Mouse (Mus musculus): ENCODE measurements around the gene Fam71a.
"Not testable (repeated sequence)": the region's sequence is repeated elsewhere in the genome, so short reads cannot be mapped to it uniquely, and the experiment has no call there.

Fam71a gene

DNA sequence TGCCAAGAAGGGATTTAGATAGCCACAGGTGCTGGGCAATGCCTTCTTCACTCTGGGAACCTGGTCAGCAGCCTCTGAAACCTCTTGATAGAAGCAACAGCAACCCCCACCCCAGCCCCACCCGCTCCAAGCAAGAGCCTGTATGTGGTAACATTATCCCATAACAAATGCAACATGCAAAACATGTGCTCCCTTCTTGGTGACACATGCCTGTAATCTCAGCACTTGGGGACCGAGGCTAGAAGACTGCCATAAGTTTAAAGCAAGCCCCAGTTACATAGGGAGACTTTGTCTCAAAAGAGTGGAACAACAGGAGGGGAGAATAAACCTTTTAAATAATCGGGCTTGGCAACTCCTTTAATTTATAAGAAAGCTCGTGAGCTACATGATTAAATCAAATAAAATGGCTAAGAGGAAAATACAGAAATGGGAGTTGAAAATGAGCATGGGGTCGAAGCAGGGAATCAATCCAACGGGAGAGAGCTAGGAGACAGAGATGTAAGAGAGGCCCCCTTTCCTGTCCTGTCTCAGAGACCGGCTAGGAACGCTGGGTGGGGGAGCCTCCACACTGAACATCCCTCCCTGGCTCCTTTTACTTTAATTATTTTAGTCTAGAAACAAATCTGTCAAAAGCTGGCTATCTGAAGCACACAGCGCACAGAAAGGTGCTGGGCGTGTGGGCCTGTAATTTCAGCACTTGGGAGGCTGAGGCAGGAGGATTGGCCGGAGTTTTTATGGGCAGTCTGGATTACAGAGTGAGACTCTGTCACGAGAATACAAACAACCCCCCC is 17.0 kb upstream of the Fam71a start:
- DNase-seq, result no peak

DNA sequence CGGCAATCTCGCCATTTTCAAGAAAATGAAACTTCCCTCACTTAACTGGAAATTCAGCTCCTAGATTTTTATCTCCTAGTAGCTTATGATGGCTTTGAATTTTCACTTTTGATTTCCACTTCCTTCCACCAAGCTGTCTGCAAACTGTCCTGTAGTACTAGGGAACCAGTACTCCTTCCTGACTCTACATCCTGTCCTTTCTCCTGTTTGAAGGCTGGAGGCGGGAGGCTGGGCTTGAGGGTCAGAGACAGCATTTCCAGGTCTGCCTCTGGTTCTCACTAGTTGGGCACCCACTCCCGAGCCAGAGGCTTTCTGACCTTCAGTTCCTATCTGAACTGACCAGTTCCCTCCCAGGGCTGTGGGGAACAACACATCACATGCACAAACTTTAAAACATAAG is 15.8 kb upstream of the Fam71a start:
- no peak for DNase-seq

DNA sequence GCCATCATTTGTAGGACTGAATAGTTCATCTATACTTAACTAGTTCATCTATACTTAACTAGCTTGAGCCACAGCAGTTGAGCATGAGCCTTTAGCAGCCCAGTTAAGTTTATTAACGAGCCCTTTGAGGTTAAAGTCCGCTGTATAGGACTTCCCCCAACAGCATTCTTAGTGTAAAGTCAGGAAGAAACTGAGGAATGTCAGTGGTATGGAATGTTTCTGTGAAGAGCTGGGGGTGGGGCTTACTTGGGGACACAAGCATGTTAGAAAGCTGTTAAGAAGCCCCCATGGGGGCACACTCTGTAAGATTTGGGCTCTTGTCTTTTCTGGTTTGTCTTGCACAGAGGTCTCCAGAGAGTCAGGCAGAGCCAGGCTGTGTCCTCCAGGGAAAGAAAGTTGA is 15.2 kb upstream of the Fam71a start:
- no peak for DNase-seq

DNA sequence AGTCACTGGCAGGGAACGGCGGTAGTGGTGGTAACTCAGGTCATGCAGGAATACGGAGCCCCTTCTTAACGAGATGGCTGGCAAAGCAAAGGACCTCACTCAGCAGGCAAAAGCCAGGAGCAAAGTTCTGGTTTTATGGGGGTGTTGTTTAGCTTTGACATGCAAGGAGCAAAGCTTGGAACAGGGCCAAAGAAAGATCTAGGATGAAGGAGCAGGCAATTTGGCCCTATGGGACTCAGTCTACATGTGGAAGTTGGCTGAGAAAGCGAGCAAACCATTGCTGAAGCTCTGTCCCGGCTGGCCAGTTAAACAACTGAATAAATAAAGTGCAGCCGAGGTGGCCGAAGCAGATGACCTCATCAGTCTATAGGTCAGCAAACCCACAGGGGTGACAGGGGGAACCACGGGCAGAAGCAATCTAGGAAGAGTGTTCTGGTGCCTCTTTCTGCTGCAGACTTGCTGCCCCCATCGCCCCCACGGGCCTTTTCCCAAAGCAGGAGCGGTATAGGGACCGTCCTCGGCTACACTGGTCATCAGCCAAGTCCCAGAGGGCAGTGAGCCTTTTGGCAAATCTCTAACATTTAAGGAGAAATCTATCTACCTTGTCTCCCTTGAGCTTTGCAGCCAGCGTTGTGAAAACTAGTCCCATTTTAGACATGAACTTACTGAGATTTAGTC is 14.0 kb upstream of the Fam71a start:
- DNase-seq, result no peak

DNA sequence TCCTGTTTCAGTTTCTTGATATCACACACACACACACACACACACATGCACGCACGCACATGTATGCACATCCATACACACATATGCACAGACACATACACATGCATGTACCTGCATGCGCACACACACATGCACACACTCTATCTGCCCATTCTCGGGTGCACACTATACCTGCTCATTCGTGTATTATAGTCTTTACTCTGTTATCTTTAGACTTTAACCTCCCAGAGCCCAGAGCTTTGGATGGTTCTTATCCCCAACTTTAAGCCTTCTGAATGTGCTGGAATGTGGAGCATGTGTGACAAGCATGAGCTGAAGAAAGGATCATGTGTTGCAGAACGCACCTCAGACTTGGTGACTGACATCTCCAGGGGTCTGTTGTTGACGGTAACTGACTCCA is 12.3 kb upstream of the Fam71a start:
- no peak for DNase-seq

DNA sequence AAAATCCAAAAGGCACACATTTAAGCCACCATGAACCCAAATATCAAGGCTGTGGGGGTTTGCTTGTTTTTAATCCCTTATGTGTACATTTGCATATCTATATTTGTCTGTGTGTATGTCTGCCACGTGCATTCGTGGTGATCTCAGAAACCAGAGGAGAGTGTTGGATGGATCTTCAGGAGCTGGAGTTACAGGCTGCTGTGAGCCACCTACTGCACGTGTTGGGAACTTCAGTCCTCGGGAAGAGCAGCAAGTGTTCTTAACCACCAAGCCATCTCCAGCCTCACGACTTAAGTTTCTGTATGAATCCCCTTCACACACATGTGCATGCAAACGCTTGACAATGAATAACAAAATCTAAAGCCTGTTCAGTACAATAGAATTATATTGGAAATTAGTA is 7.9 kb upstream of the Fam71a start:
- DNase-seq, result no peak

DNA sequence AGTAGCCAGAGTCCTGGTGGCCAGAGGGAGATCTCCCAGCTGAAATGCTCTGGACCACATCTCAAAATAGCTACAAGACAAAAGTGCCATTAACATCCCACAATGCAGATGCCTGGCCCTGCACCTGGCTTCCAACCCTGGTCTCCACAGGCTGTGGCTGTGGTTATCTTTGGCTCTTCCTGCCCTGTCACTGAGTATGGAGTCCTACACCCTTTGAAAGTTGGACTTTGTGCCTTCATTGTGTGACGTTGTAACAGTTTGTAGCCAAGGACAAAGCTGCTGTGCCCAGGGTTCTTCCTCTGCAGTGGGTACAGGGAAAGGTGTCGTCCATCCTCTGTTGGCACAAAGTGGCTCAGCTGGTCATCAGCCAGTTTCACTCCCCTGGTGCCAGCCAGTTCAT is 5.8 kb upstream of the Fam71a start:
- DNase-seq, result no peak

DNA sequence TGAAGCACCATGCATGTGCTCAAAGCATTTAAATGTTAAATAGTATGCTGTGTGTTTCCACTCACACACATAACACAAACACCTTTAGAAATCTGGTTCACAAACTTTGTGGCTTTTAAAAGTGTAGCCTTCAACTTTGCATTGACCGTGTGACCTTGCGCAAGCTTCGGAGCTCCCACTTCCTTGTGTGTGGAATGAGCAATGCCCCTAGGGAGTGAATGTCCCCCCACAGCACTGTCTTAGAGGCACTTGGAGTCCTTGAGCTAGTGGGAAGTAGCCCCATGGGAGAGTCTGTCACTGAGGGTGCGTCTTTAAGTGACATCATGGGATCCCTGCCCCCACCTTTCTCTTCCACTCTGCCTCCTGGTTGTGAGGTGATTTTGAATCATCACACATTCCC is 1.6 kb upstream of the Fam71a start:
- no peak for DNase-seq

DNA sequence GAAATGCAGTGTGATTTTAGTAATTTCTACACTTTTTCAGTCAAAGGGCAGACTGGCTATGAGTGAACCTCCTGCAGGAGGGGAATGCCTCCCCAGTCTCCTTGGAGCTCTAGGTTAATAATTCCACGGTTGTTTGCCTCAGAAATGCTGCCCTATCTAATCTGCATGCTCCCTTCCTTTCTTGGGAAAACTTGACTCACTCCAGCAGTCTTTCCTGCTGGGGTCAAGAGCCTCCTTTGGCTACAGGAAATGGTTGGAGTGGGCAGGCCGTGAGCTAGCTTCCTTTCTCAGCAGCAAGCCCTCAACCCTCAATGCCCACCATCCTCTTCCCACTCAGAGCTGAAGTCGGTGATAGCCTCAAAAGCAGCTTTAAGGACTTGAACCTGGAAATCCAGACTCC is 10.3 kb downstream of the Fam71a start:
- DNase-seq, result no peak

DNA sequence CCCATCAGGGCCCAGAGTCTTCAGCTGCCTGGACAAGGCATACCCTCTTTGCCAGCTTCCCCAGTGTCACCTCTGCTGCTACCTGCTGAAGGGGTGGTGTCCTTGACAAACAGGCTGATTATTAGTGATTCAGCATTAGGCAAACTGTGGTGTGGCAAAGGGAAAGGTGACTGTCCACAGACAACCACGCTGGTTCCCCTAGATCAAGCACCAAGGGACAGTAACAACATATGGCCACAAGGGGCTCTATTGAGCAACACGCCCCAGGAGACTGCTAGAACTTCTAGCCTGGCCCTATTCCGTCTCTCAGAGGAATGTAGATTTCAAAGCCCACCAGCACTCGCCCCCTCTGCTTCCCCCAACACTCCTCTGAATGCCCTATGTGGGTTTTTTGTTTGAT is 11.6 kb downstream of the Fam71a start:
- DNase-seq, result peak; percentile 54

DNA sequence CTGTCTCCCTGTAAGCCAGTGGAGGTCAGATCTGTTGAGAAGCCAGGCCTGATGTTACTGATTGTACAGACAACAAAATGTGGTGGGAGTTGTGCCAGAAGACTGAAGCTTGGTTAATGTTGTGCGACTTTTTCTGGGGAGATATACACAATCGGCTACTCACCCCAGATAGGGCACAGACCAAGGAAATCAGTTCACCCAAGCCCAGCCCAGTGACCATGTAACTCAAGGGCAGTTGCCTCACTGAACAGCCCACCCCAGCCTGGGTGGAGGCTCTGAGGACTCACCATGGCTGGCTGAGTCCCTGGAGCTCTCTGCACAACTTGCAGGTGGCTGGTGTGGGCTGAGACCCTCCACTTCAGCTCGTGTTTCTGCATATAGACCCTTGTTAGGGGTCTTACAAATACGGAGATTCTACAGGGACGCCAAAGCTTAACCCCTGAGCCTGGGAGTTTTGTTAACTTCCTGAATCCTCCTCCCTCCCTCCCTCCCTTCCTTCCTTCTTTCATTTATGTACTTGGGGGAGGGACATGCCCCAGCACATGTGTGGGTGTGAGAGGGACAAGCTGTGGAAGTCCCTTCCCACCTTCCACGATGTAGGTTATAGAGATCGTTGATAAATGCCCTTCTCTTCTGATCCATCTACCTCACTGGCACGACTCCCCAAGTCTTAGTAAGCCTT is 13.6 kb downstream of the Fam71a start:
- DNase-seq, result no peak

DNA sequence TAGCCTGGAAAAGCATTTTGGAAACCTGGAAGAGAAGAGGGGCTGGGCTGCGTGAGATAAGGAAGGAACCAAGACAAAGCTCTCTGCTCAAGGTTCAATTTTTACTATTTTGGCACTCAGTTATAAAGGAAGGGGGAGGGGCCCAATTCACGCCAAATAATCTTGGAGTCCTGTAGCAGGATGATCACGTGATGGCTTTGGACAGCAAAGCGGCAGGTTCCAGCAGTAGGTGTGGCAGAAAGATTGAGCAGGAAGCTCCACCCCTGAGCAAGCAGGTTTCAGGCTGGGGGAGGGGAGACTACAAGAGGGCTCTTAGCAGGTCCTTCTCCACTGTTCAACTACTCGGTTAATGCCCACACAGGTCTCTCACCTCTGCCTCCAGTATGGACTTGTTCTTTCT is 15.1 kb downstream of the Fam71a start:
- DNase-seq, result not testable (repeated sequence)

DNA sequence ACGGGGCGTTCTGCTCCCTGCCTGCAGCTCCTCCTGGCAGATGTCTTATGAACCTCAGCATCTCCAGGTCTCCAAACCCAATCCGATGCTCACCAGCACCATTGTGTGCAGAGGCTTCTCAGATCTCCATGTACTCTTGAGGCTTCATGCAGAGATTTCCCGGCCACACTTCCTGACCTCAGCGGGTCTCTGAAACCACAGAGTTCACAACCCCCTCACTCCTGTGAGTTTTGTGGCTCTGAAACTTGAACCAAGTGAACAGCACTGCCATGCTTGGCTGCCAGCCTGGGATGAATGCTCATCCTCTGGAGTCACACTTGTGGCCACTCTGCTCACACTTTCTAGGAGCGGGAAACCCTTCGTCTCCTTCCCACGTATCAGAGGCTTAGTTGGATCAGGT is 23.6 kb downstream of the Fam71a start:
- DNase-seq, result no peak

DNA sequence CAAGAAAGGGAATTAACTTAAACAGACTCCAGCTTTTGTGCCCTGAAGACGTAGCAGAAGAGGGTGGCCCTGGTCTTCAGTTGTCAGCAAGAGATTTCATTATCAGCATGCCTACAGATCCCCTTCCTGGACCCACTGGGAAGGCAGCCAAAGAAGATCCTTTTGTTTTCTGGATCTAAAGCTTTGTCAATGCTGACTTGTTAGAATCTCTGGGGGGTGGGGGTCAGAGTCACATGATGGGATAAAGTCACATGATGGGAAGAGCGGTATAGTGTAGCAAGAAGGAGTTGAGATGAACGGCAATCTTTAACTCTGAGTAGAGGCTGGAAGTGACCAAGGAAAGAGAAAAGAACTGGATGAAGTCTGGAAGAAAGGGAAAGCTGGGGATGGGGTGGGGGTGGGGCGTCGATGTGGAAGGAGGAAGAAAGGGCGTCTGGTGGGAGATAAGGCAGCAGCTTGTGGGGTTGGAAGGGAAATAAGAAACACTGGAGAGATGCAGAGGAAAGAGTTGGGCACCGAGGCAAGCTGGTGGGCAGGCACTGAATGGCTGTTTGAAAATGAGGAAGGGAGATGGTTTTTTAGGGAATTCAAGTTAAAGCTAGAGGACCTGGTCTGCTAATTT is 25.6 kb downstream of the Fam71a start:
- DNase-seq, result no peak

DNA sequence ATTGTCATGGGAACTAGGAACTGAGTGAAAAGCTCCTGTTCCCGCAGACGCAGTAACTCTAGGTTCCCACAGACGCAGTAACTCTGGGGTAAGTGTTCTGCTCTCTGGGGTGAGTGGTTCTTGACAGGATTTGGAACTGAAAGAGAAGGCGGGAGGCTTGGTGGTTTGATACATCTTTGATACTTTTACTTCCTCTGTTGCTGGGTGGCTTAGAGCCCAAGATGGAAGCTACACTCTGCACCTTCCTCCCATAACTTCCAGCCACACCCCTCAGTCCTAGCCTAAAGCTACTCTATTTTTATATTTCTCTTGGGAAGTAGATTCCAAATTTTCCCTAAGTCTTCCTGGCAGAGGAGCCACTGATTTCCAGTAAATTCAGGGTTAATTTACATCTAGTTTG is 26.2 kb downstream of the Fam71a start:
- DNase-seq, result no peak

DNA sequence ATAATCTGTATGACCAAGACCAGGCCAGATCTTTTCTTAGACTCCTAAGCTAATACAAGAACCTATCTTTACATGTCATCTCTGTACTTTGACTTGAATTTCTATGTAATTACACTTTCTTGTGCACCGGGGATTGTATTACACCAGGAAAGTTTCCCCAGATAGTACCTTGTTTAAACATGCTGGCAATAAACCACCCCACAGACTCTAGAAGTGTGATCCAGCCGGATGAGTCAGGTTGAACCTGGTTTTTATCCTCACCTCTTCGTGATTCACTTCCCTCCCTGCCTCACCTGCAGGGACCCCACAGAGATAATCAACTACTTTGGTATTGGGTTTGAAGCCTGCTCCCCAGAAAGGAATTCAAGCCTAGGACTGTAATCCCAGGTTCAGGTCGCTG is 29.2 kb downstream of the Fam71a start:
- no peak for DNase-seq

DNA sequence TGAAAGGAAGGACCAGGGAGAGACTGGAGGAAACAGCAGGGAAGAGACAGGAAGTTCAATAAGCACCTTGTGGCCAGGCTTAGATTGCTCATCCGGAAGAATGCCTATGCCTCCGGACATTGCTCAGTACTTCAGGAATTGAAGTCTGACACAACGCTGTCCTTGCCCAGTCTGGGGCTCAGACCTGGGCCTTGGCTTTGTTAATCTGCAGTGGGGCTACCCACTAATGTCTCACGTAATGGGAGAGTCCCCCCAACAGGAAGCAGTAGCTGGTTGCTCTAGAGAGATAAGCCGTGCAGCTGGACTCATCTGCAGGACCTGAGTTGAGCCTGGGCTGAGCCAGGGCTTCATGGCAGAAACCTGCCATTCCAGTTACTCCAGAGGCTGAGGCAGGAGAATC is 31.7 kb downstream of the Fam71a start:
- no peak for DNase-seq

DNA sequence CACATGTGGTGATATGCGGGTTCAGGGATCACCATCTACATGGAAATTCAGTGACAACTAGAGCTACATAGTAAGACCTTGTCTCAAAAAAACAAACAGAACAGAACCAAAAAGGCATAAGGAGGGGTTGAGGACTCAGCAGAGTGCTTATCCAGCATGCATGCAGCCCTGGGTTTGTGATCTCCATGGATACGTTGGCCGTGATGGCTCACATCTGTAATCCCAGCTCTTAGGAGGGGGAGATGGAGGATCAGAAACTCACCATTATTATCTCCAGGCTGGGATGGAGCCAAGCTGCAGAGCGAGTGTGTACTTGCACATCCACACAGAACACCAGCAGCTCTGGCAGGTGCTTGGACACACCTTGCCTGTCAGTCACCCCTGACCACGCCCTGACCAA is 32.4 kb downstream of the Fam71a start:
- no peak for DNase-seq

DNA sequence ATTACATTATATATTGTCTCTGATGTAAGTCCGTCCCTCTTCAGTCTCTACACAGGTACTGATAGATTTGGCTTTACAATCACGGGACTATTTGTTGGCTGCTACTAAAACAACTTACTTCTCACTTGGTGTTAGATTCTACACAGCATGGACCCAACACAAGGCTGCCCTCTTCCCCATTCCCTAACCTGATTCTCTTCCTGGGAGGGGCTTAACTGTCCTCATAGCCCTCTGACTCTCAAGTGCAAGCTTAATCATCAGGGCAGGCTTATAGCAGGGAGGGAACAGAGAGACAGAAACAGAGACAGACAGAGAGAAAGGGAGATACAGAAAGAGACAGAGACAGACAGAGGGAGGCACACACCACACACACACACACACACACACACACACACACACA is 32.9 kb downstream of the Fam71a start:
- no peak for DNase-seq

DNA sequence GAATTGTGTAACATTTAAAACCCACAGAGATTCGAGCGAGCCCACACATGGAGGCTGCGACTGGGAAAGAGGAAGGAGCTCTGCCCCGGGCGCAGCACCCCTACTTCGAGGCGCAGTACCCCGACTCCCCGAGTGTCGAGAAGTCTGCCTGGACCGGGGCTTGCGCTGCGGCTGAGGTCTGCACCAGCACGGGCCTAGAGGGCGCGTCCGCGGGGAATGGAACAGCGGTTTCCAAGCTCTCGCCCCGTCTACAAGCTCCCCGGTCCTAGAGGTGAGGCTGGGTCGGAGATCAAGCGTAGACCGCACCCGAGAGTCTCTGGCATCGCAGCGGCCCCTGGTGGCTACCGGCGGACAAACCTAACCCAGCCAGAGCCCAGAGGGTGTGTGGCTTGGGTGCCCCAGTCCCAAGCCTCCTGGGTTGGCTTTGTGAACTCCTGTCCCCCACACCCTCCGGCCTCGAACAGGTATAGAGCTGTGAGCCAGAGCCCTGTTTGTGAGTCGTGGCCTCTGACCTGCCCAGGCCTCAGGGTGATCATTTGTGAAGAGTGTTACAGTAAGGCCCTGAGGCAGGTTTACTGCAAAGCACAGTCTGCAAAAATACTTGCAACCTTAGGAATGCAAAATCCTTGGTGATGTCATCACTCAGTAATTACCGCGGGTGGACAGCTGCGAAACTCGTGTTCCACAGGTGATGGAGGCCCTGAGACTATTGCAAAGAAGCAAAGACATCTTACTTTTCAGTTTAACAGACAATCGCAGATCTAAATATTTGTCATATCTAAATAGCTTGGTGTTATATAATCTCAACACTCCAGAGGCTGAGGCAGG is 38.6 kb downstream of the Fam71a start:
- peak; percentile 87 for DNase-seq

DNA sequence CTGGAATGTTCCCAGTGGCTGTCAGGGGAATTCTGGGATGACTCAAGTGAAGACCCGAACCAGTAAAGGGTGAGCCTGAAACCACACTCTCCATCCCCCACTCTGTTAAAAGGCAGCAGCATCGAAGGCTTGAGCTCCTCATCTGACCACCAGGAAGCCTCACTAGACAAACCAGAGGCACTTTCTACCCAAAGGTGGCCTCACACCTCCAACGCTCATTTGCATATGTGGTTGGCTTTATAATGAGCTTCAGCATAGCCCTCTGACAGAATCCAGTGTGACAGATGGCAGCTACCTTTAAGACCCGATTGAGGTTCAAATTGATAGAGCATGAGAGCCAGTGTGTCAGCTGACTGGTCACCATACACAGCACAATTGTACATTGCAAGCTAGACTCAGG is 40.3 kb downstream of the Fam71a start:
- DNase-seq, result no peak

DNA sequence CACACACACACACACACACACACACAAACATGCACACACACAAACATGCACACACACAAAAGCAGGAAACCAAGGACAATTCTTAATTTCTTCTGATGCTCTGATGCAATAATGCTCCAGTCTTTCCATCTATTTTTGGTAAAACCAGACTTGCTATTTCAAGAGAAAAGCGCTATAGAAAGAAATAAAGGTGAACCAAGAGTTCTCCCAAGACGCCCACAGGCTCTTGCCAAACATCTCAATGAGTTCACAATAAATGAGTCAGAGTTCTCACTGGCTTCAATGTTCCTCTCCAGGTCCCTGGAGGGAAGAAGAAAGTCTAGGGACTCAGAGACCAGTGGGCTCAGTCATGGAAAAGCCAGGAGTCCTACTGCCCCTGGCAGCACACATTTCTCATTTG is 40.9 kb downstream of the Fam71a start:
- DNase-seq, result no peak

DNA sequence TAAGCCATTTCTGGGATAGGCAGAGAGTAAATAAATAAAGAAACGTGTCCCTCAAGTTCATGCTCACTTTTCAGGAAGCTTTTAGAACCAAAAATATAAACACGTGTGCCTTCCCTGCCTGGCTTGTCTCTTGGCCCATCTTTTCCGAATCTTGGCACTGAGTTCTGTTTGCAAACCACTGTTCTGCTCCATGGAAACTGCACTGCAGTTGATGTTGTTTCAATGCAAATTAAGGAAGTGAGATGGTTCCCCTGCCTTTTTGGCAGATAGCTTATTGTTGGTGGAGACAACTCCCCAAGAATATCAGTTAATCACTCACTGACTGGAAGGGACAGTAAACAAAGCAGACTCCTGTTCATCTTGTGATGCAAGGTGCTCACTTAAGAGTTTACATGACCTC is 41.9 kb downstream of the Fam71a start:
- DNase-seq, result no peak

All from thymus, postnatal 4 days (tissue).